Mouse (Mus musculus) thymus, postnatal 0 days (tissue): ENCODE data around the gene Ptprj. TPM values are rescaled to one million over a fixed set of nuclear protein-coding genes. Genes with fewer than 3 reads are reported as not detected.

Experiments used
- DNase-seq: peaks from one replicate; pipeline ENCODE4 v3.0.0-alpha.2; 2015; ENCODE audit warnings: low spot score
- polyA plus RNA-seq: library from polyadenylated mRNA; unstranded; fragments of >200 nt; fragmentation: Nextera tagmentation; extraction: Ambion mirVana; gene quantifications from 2 replicates; pipeline ENCODE4 v1.2.1, GENCODE M21; 2015

Ptprj gene
- polyA plus RNA-seq, 1 experiment from 2014 or later = 1.7 TPM

DNA sequence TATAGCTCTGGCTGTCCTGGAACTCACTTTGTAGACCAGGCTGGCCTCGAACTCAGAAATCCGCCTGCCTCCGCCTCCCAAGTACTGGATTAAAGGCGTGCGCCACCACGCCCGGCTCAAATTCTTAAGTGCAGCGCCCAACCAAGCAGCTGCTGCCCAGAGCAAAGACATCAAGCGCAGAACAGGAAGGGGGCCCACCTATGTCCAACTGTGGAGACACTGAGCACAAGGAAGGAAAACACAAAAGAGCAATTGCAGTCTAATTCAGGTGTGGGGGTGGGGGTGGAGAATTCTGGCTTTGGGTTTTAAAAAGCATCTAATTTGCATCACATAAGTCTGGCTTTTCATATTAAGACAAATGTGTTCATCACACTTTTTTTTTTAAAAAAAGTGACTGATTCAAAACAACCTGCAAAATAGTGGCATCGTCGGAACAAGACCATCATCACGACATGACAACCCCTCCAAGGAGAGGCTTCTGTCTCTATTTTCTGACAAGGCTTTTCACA is 20.7 kb downstream of the Ptprj start:
- DNase-seq = no peak

DNA sequence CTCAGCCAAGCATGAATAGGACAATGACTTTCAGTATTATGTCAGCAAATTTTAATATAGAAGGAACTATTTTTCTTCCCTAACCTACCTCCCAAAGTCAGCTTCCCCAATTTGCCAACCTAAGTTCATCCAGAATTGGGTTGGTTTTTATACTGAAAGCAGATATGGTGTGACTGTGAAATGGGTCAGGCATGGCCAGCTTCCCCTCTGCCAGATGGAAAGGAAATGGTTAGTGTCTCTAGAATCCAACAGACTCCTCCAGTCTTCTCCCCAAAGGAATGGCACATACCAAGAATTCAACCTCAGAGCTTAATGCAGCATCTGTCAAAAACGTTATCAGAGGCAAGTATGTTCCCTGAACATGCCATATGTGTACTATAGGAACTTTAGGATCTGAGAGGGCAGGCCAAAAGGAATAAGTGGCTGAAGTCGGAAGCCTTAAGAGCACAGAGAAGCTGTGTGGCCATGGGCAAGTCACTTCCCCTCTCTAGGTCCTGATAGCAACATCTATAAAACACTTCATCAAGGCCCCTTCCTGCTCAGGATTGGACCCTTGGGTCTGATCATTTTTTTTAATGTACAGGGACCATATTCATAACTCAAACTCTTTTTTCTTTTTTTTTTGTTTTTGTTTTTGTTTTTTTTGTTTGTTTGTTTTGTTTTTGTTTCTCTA is 21.3 kb downstream of the Ptprj start:
- DNase-seq = no peak

DNA sequence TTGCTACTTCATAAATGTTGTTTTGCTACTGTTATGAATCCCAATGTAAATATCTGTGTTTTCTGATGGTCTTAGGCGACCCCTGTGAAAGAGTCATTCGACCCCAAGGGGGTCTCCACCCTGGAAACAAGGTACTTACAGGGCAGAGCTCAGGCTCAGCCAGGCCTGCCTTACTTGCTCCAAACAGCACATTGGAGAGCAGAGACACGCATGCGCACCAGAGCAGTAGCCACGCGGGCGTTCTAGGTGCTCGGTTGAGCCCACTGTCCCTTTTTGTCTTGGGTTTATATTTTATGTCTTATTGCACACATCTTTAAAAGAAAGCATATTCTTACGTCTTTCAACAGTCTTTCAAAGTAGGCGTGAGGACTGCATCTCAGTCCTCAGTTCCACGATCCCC is 22.1 kb downstream of the Ptprj start:
- DNase-seq = no peak

DNA sequence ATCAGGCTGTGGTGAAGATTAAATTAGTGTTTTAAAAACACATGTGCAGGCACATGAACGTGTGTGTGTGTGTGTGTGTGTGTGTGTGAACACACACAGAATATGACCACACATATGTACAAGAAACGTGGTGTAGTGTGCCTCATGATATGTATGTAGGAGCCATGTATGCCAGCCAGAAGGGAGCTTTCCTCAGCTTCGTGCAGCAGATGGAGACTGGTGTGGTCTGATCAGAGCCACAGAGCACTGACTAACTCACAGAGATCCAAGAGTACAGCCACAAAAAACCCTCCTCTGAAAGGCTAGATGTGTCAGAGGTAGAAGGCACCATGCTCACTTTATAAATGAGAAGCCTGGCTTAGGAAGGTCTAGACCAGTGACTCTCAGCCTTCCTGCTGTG is 22.5 kb downstream of the Ptprj start:
- DNase-seq = no peak

DNA sequence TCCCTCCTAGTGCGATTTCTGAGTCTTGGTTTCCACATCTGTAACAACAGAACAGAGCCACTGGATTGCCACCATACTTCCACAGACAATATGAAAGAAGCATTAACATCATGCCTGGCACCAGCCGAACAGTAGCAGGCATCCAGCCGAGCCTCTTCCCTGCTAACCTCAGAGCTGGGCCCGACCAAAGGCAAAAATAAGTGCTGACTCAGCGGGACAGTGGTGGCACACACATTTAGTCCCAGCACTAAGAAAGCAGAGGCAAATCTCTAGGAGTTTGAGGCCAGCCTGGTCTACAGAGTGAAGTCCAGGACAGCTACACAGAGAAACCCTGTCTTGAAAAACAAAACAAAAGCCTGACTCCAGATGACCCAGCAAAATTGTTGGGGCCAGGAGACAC is 24.7 kb downstream of the Ptprj start:
- DNase-seq = no peak

DNA sequence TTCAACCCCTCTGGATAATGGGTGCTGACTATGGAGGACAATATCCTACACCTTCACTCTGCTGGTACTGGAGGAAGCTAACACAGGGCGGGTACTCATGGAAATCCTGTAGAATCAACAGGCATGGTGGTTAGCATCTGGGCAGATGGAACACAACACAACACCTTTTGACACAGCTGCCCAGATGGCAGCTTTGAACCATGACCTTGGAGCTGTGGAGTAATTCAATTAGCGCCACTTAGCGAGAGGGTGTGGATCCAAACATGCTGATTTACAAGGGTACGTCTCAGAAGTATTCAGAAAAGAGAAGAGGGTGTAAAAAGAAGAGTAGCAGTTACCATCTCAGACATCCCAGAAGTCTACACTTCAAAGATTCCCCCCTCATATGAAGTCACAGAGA is 25.6 kb downstream of the Ptprj start:
- DNase-seq = no peak

DNA sequence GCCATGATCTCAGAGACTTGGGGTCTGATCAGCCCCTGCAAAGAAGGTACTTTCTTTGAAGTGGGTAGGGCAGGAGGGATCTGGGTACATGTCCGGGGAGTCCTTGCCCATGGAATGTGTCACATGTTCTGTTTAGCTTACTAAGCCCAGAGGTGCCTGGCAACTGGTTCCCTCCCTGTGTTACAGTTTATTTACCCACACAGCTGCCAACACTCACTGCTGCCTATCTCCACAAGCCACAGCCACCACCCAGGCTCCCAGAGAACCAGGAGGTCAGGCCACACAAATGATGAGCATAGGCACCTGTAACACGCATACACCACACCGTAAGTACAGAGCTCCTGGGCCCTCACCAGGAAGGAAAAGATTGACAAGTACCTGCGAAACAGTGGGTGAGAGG is 26.6 kb downstream of the Ptprj start:
- no peak for DNase-seq

DNA sequence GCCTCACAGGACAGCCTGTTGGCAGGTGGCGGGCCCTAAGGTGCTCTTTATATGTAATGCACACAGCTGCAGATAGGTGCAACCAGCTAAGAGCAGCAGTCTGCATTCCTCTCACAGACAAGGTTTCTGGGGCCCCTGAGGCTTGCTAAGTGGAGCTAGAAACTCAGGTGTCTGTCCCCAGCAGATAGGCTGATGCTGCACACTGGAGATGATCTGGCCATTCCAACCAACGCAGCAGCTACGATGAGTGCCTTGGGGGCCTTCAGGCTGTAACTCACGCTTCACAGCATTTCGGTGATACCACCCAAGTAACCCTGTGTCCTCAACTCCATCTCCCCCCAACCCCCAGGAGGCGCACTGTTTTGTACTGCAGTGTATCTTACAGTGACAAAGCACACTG is 29.8 kb downstream of the Ptprj start:
- no peak for DNase-seq

DNA sequence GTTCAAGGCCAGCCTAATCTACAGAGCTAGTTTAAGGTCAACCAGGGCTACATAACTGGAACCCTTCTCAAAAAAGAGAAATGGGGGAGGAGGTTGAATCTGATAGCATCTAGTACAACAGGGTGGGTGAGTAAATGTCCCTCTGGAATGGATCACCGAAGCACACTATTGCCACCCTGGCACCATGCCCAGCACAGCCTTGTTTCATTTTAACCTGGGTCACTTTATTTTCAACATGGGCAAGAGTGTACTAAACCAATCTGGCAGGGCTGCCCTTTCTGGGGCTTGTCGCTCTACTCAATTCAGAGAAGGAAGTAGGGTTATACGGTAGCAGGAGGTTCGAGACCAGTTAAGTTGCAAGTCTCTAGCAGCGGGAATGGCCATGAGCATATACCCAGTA is 31.9 kb downstream of the Ptprj start:
- no peak for DNase-seq

DNA sequence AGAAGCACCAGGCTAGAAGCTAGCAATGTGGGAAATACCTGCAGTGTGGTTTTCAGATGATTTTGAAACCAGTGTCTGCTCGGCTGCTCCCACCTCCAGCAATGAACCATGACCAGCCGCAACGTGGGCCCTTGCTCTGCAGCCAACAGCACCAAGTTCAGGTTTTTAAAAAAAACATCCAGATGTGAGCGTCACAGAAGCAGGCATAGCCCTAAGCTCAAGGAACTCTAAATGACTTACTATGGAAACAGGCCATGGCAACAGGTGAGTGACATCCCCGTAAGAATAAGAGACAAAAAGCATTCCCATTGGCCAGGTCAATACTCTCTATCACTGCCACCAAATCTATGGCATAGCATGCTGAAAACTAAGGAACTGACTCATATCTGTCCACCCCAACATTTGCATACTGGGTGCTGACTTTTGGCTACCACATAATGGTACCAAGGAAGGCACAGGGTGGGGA is 33.3 kb downstream of the Ptprj start:
- DNase-seq = no peak

DNA sequence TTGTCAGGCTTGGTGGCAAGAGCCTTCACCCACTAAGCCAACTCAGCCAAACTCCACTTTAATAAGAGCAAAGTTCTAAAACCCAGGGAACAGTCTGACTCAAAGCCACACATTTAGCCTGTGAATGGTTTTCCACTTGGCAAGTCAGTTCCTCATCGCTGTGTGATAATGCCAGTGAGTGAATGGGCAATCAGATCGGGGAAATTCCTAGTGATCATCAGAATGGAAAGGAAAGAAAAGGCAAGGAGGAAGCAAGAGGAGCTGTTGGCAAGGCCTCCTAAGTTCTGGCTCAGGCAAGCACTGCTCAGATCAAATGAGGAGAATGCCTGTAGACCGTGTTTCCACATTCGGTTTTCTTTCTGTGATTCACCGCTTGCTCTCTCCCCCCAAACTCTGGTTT is 35.2 kb downstream of the Ptprj start:
- no peak for DNase-seq

DNA sequence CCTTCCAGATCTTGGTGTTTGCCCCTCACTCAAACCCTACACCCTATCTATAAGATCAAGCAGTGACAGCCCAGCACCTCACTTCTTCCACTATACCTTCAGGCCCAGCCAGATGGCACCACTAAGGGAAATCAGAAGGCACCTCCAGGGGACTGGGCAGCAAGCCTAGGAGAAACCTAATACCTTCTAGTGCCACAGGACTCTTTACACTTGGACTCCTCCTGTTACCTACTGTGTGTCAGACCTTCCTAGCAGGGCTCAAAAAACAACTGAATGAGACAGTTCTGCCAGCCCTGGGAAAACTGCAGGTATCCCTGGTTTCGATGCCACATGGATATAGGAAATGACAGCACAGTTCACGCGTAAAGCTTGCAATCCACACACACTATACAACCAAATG is 36.5 kb downstream of the Ptprj start:
- no peak for DNase-seq

DNA sequence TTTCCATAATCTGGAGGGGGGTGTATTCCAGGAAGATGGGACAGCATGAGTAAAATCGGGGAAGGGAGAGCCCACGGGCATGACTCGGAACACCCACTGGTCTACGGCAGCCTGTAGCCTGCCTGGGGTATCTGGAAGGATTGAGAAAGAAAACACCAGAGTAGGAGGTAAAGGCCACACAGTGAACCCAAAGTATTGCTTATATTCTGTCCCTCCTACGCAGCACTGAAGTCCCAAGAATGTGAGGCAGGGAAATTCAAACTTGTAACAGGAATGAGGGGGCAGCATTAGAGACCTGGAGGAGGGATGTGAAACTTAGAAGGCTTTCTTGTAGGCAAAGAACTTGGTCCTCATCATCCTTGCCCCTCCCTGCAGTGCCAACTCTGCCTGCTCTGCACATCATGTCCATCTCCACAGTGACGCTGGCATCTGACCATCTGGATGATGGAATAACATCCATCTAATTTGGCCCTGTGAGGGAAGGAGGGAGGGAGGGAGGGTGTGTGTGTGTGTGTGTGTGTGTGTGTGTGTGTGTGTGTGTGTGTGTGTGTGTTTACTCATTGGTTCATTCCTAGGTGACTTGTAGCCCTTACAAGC is 37.2 kb downstream of the Ptprj start:
- DNase-seq = no peak

DNA sequence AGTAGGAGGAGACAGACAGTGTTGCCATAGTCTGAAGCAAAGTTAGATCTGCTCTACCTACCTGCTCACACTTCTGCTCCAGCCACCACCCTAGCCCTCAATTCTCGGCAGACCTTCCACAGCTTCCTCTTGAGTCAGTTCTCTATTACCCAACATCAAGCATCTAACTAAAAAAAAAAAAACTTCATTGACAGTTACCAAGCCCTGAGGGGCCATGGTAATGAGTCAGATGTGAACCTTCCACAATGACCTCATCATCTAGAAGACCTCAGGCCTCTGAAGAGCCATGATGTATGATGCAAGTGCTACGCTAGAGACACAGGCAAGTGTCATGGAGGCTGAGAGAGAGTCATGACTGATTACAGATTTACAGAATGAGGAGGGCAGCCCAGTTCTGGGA is 37.8 kb downstream of the Ptprj start:
- DNase-seq = no peak

DNA sequence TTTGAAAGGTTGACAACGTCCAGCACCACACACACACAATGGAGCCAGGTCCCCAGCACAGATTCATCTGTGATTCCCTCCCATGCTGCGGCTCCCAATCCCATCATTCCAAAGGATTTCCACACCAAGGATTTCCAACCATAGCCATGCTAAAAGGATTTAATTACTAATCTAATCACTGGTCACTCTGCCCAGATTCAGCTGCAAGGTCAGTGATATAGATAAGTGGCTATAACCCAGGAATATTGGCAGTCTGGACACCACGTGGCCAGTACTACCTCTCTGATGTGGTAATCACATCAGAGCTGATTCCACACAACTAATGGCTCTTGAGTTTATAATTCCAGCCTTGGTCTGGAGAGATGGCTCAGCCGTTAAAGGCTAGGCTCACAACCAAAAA is 41.2 kb downstream of the Ptprj start:
- DNase-seq = no peak

DNA sequence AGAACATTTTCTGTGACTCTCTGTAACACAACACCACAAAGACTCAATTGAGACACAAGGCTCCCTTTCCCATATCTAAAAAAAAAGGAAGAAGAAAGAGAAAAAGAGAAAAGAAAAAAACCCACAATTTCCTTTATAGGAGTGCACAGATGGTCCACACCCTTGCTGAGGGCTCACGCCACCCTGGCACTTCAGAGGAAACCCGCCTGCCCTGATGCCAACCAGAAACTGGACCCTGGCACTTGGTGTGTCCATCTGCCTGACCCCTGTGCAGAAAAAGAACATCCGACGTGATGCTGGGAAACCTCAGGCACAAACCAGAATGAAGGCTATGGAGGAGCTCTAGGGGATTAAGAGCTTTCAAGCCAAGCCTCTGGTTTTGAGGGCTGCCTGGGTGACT is 43.2 kb downstream of the Ptprj start:
- no peak for DNase-seq

DNA sequence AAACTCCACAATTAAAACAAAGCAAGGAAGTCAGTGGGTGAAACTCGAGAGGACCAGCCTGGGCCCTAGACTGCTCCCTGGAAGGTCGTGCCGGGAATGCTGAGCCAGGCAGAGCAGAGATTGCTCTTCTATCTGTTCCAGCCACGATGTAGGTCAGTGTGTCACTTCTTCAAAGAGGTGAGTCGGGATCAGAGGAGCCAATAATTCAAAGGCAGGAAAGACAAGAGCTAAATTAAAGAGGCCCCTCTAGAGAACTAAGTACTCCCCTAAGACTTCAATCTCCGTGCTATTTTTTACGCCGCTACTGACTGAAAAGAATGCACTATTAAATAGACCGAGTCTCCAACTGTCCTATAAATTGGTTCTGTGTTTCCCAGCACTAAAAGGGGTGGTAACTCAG is 43.9 kb downstream of the Ptprj start:
- DNase-seq = peak; percentile 43

DNA sequence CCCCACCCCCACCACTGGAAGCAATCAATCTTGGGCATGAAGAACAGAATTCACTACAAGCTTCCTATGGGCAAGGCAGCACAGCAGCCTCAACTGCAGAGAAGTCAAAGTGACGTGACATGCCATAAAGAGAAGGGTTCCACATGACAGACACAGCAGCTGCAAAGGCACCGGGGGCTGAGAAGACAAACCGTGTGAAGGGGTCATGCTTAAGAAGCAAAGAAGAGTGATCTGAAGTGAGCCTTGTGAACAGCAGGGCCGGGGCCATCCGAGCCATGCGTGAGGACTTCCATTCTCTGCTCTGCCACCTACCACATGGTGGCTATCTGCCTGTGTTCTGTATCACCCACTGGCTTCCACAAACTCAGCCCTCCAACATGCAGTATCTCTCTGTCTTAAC is 45.7 kb downstream of the Ptprj start:
- DNase-seq = peak; percentile 17

DNA sequence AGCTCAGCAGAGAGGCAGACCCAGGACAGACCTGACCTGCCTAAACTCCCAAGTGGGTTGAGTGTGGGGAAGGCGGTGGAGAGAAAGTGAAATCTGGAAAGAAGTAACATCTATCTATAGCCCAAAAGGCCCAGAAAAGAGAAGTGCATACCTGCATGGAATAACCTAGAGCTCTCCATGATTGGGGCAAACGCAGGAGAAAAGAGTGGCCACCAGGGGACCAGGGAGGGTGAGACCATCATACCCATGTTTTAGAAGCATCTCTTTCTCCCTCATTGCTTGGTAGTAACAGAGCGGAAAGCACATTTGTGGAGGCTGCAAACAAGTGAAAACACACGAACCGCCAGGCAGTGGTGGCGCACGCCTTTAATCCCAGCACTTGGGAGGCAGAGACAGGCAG is 46.5 kb downstream of the Ptprj start:
- no peak for DNase-seq

DNA sequence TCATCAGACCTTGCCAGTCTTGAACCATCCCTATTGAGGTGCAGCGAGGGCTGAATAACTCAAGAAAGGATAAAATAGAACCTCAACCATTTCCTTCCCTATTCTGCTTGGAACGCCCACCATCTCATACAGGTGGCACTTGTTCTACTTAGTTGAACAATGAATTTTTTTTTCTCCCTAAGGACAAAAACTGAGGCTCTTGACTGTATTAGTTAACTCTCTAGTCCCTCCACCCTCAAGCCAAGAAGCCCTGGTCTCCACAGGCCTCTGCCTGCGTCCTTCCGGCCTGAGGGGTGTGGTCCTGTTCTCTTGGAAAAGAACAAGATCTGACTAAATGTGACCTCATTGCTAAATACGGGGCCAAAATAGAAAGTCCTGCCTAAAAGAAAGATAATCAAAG is 48.4 kb downstream of the Ptprj start:
- no peak for DNase-seq

DNA sequence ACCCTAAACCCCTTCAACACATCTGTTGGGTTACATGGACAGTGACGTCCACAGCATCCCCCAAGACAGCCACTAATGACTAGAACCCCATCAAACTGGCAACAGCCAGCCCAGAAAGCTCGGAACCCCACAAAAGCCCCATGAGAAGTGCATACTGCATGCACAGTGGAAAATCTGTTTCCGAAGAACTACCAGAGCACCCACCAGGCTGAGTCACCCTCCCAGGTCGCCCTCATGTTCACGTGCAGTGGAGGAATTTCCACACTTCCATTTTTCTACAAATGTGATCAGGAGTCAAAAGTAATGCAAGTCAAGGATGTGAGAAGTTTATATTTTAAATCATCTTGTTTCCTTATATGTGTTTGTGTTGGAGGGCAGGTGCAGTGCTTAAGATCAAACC is 52.3 kb downstream of the Ptprj start:
- no peak for DNase-seq

DNA sequence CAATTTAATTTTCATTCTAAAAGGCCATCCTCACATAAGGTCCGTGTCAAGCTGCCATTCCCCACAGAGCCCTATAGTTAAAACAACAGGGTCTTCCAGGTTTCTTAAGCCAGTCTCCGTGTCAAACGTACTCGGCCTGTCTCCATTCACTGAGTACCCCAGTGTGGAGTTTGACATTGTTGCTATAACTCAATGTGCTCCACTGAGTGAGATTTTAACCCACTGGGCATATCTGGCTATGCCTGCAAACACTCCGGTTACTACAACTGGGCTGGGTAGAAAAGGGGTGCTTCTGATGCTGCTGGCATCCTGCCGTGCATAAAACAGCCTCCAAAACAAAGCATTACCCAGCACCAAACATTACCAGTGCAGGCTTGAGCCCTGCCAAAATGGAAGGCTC is 53.5 kb downstream of the Ptprj start:
- DNase-seq = no peak

DNA sequence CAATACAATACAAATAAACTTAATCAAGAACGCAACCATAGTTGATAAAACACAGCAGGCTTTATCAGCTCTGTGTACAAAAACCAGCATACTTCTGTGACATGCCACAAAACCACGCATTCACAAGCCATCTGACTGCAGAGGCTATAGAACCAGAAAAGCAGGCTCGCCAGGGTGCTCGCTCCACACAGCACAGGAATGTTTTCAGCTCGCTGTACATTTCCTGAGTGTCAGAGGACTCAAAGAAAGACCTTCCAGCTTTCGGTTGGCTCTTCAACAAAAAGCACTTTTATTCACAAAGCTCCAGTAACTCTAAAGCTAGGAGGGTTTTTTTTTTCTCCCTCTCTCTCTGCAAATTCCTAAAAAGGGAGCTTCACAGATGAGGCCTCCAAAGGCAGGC is 53.9 kb downstream of the Ptprj start:
- DNase-seq = no peak
